Mouse (Mus musculus) midbrain, embryonic 12.5 days (tissue): ENCODE measurements around the gene Ptms. TPM values are rescaled to one million over a fixed set of nuclear protein-coding genes. Genes with fewer than 3 reads are reported as not detected.

Source experiments
- ATAC-seq: fragments of 200-750 bp; cut with Nextera tagmentation; 2 replicates; pipeline ENCODE4 v1.8.0; 2017; ENCODE audit warnings: low read depth, moderate TSS enrichment, moderate library complexity; ENCODE audit not compliant: low FRiP score
- H3K27ac ChIP-seq: fragments of 300-500 bp; sonication (generic); replicated peaks from 2 replicates; pipeline ENCODE4 v1.5.1; 2016; ENCODE audit warnings: mild to moderate bottlenecking
- H3K27me3 ChIP-seq: fragments of 300-500 bp; sonication (generic); 2 replicates; pipeline ENCODE4 v1.6.1; 2016; ENCODE audit warnings: mild to moderate bottlenecking
- H3K36me3 ChIP-seq: fragments of 300-500 bp; sonication (generic); 2 replicates; pipeline ENCODE4 v1.6.1; 2016
- H3K4me1 ChIP-seq: fragments of 300-500 bp; sonication (generic); 2 replicates; pipeline ENCODE4 v1.6.1; 2016
- H3K4me2 ChIP-seq: fragments of 300-500 bp; sonication (generic); replicated peaks from 2 replicates; pipeline ENCODE4 v1.6.1; 2016; ENCODE audit warnings: mild to moderate bottlenecking, moderate library complexity
- H3K4me3 ChIP-seq: fragments of 300-500 bp; sonication (generic); 2 replicates; pipeline ENCODE4 v1.5.1; 2016; ENCODE audit warnings: mild to moderate bottlenecking
- H3K9ac ChIP-seq: fragments of 300-500 bp; sonication (generic); replicated peaks from 2 replicates; pipeline ENCODE4 v1.6.1; 2016; ENCODE audit warnings: mild to moderate bottlenecking, moderate library complexity
- H3K9me3 ChIP-seq: fragments of 300-500 bp; sonication (generic); 2 replicates; pipeline ENCODE4 v1.6.1; 2016; ENCODE audit warnings: mild to moderate bottlenecking
- WGBS: fragments of 180-500 bp; shearing (Covaris S2); methylation state at CpG from one replicate; pipeline ENCODE4 v1.1.7; 2016; 5-methylcytosine and 5-hydroxymethylcytosine counted together
- polyA plus RNA-seq: library from polyadenylated mRNA; unstranded; fragments of >200 nt; fragmentation: Nextera tagmentation; extraction: Ambion mirVana; gene quantifications from 2 replicates; pipeline ENCODE4 v1.2.1, GENCODE M21; 2016

Gene Ptms
- polyA plus RNA-seq, 1 experiment from 2014 or later: 525 TPM

DNA sequence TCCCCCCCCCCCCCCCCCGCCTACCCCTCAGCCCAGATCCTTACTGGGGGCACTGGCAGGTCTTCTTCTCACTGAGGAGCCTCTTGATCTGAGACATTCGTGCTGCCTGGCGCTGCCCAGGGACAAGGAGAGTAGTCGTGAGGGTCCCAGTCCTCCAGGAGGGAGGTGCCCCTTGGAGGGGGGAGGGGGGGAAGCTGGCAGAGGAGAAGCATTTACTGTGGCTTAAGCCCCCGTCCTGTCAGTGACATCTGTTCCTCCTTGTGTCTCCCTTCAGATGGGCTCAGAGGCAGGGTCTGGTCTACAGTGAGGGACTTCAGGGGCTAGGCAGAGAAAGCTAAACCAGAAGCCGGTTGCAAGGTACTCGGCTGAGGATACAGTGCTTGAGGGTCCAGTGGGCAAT, 53.3 kb downstream of the Ptms start:
- Histone ChIP-seq H3K4me3 (no peak overlapping the region), H3K27ac (no peak overlapping the region), H3K36me3 (no peaks in the 10 kb centered on the region), H3K9ac (no peak overlapping the region; the same call in 1 of the 2 replicates), H3K4me1 (peaks cover 33% of the 10 kb centered on the region), H3K9me3 (no peaks in the 10 kb centered on the region), H3K4me2 (no peak overlapping the region), H3K27me3 (peaks cover 10% of the 10 kb centered on the region)
- ATAC-seq: no peak
- 51% methylated on average over 6 of the region's 7 CpGs for WGBS

DNA sequence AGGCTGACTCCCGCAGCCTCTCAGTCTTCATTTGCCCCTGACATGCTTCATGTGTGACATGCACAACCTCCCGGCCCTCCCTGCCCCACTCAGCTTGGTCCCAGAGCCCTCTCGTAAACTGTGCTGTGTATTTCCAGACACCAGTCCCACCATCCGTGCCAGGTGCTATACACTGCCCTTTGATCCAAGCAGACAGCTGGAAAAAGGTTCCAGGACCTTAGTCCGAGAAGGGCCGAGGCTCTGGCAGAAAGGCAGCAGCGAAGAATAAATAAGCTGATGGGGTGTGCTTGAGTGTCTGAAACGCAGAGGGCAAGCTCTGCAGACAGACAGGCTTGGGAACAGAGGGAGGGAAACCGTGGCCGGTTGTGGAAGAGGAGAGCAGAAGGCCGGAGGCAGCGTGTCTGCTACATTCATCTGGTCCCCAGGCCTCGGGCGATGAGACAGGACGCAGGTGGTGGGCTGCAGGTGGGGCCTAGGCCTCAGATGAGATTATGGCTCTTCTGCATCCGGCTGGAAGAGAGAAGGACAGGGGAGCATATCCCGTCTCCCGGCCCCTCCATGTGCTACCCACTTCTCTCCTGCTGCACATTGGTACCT, 54.0 kb downstream of the Ptms start:
- H3K4me3 ChIP-seq: no peak overlapping the region
- no peak for ATAC-seq
- 63% methylated on average over 18 of the region's 18 CpGs for WGBS
- no peak overlapping the region for H3K4me2 ChIP-seq
- peaks cover 40% of the 10 kb centered on the region for H3K4me1 ChIP-seq
- no peak overlapping the region; the same call in 1 of the 2 replicates for H3K27ac ChIP-seq
- H3K9ac ChIP-seq: no peak overlapping the region; the same call in 1 of the 2 replicates
- no peaks in the 10 kb centered on the region for H3K9me3 ChIP-seq
- peaks cover 14% of the 10 kb centered on the region for H3K27me3 ChIP-seq
- H3K36me3 ChIP-seq: no peaks in the 10 kb centered on the region

Other genes with a start within 250 kb of the Ptms start
- 161 and 170 TPM in 2 replicates for gene Emg1, start 207.9 kb downstream of the Ptms start, polyA plus RNA-seq
- gene Phb2, start 207.8 kb downstream of the Ptms start, polyA plus RNA-seq: 308 and 315 TPM in 2 replicates
- gene Ptpn6, start 181.4 kb downstream of the Ptms start, polyA plus RNA-seq: 5.2 and 5.6 TPM in 2 replicates
- gene Grcc10, start 178.7 kb downstream of the Ptms start, polyA plus RNA-seq: 523 and 554 TPM in 2 replicates
- not detected in 2 replicates for gene Gm45234, start 164.1 kb downstream of the Ptms start, polyA plus RNA-seq
- gene Atn1, start 163.6 kb downstream of the Ptms start, polyA plus RNA-seq: 15.6 and 18.0 TPM in 2 replicates
- 9.0 and 9.4 TPM in 2 replicates for gene Eno2, start 150.4 kb downstream of the Ptms start, polyA plus RNA-seq
- gene Lrrc23, start 140.4 kb downstream of the Ptms start, polyA plus RNA-seq: 2.3 and 4.6 TPM in 2 replicates
- gene Spsb2, start 111.4 kb downstream of the Ptms start, polyA plus RNA-seq: 8.1 and 8.6 TPM in 2 replicates
- 423 and 428 TPM in 2 replicates for gene Tpi1, start 105.8 kb downstream of the Ptms start, polyA plus RNA-seq
- 213 and 214 TPM in 2 replicates for gene Usp5, start 90.6 kb downstream of the Ptms start, polyA plus RNA-seq
- 168 and 169 TPM in 2 replicates for gene Cdca3, start 90.6 kb downstream of the Ptms start, polyA plus RNA-seq
- 5.5 TPM in 2 replicates for gene Gnb3, start 79.8 kb downstream of the Ptms start, polyA plus RNA-seq
- gene P3h3, start 62.4 kb downstream of the Ptms start, polyA plus RNA-seq: 21.4 and 25.6 TPM in 2 replicates
- gene Gpr162, start 56.1 kb downstream of the Ptms start, polyA plus RNA-seq: 11.8 and 11.9 TPM in 2 replicates
- 0.20 TPM in 1 of 2 replicates, not detected in the other for gene Cd4, start 31.9 kb downstream of the Ptms start, polyA plus RNA-seq
- 1.9 and 3.1 TPM in 2 replicates for gene Lag3, start 8.4 kb downstream of the Ptms start, polyA plus RNA-seq
- 452 and 459 TPM in 2 replicates for gene Mlf2, start 11.3 kb upstream of the Ptms start, polyA plus RNA-seq
- 100 and 105 TPM in 2 replicates for gene Cops7a, start 45.4 kb upstream of the Ptms start, polyA plus RNA-seq
- 6.7 and 7.7 TPM in 2 replicates for gene Pianp, start 76.6 kb upstream of the Ptms start, polyA plus RNA-seq
- 18.0 and 20.6 TPM in 2 replicates for gene Zfp384, start 89.0 kb upstream of the Ptms start, polyA plus RNA-seq
- gene Ing4, start 119.7 kb upstream of the Ptms start, polyA plus RNA-seq: 163 and 171 TPM in 2 replicates
- gene Acrbp, start 129.6 kb upstream of the Ptms start, polyA plus RNA-seq: 18.0 and 18.9 TPM in 2 replicates
- 0.16 and 0.26 TPM in 2 replicates for gene Lpar5, start 147.8 kb upstream of the Ptms start, polyA plus RNA-seq
- gene Chd4, start 175.9 kb upstream of the Ptms start, polyA plus RNA-seq: 127 and 132 TPM in 2 replicates
- 54.1 and 56.4 TPM in 2 replicates for gene Nop2, start 211.8 kb upstream of the Ptms start, polyA plus RNA-seq
- 18.7 and 18.8 TPM in 2 replicates for gene Iffo1, start 225.1 kb upstream of the Ptms start, polyA plus RNA-seq
- 1,933 and 1,972 TPM in 2 replicates for gene Gapdh, start 246.4 kb upstream of the Ptms start, polyA plus RNA-seq